Mouse (Mus musculus) frontal cortex, postnatal 25 days (tissue): ENCODE data around the gene Ywhaq.
"Not testable (repeated sequence)": the region's sequence is repeated elsewhere in the genome, so short reads cannot be mapped to it uniquely, and the experiment has no call there.

Experiments
- DNase-seq, 2 experiments: peaks; one replicate each; pipeline ENCODE4 v3.0.0; 2022; ENCODE audit warnings: low spot score in 2 of 2

Gene Ywhaq

GRCm38 (mm10) chr12:21409651-21410050, 7.8 kb downstream of the Ywhaq start:
- no peak for DNase-seq

GRCm38 (mm10) chr12:21408789-21409367, 8.6 kb downstream of the Ywhaq start:
- DNase-seq: no peak

- no peak for DNase-seq
Observed at GRCm38 (mm10) chr12:21402771-21403170, 14.7 kb downstream of the Ywhaq start.

- no peak for DNase-seq
Observed at GRCm38 (mm10) chr12:21386201-21386600, 31.2 kb downstream of the Ywhaq start.

- not testable (repeated sequence) for DNase-seq
Observed at GRCm38 (mm10) chr12:21378765-21379346, 38.6 kb downstream of the Ywhaq start.

GRCm38 (mm10) chr12:21375376-21376157, 41.9 kb downstream of the Ywhaq start:
- no peak for DNase-seq

GRCm38 (mm10) chr12:21373820-21374475, 43.5 kb downstream of the Ywhaq start:
- no peak for DNase-seq

GRCm38 (mm10) chr12:21373100-21373819, 44.2 kb downstream of the Ywhaq start, which contains the start of gene Adam17:
Adam17 (minus strand) TSS chr12:21373632.
- peak; percentile 92 to 95 for DNase-seq

- DNase-seq: no peak
Observed at GRCm38 (mm10) chr12:21370035-21370611, 47.3 kb downstream of the Ywhaq start.

- no peak for DNase-seq
Observed at GRCm38 (mm10) chr12:21369087-21369410, 48.4 kb downstream of the Ywhaq start.

- no peak for DNase-seq
Observed at GRCm38 (mm10) chr12:21368376-21369086, 48.9 kb downstream of the Ywhaq start.

GRCm38 (mm10) chr12:21364624-21365435, 52.6 kb downstream of the Ywhaq start:
- DNase-seq: no peak

- no peak for DNase-seq
Observed at GRCm38 (mm10) chr12:21363195-21363594, 54.2 kb downstream of the Ywhaq start.

GRCm38 (mm10) chr12:21362686-21363085, 54.8 kb downstream of the Ywhaq start:
- DNase-seq: no peak

GRCm38 (mm10) chr12:21353681-21354080, 63.8 kb downstream of the Ywhaq start:
- no peak for DNase-seq

GRCm38 (mm10) chr12:21350113-21350876, 67.1 kb downstream of the Ywhaq start:
- DNase-seq: no peak

GRCm38 (mm10) chr12:21346972-21347371, 70.5 kb downstream of the Ywhaq start:
- DNase-seq: no peak

GRCm38 (mm10) chr12:21340674-21341073, 76.8 kb downstream of the Ywhaq start:
- no peak for DNase-seq
